Mouse (Mus musculus) cortical plate, adult 2 months (tissue): Measurements from ENCODE around the gene Eya4. TPM values are rescaled to one million over a fixed set of nuclear protein-coding genes. Genes with fewer than 3 reads are reported as not detected.

Source experiments
- H3K27ac ChIP-seq: fragments of 200-500 bp; 2 replicates; pipeline ENCODE4 v1.5.1; 2012; ENCODE audit warnings: low read length, control low read depth, inconsistent platforms; ENCODE audit not compliant: insufficient read depth
- H3K4me1 ChIP-seq: fragments of 200-500 bp; 2 replicates; pipeline ENCODE4 v1.6.1; 2011; ENCODE audit warnings: low read length; ENCODE audit not compliant: control insufficient read depth, insufficient read depth
- H3K4me3 ChIP-seq: fragments of 200-500 bp; 2 replicates; pipeline ENCODE4 v1.5.1; 2011; ENCODE audit warnings: mild to moderate bottlenecking, low read length, control low read depth; ENCODE audit not compliant: insufficient read depth
- CTCF ChIP-seq: fragments of 200-500 bp; IDR thresholded peaks from 2 replicates; pipeline ENCODE4 v1.5.1; 2011; ENCODE audit warnings: mild to moderate bottlenecking, control low read depth, low read length; ENCODE audit not compliant: insufficient read depth; ENCODE audit errors: extremely low read depth
- POLR2A ChIP-seq: fragments of 200-500 bp; IDR thresholded peaks from 2 replicates; pipeline ENCODE4 v1.6.1; 2011; ENCODE audit warnings: mild to moderate bottlenecking, low read length, control low read depth; ENCODE audit not compliant: insufficient read depth; ENCODE audit errors: extremely low read depth
- polyA plus RNA-seq: library from polyadenylated mRNA; depleted of rRNA; stranded (reverse); fragments of >200 nt; gene quantifications from 2 replicates; pipeline ENCODE4 v1.2.3, GENCODE M21; 2012

Eya4 gene
- polyA plus RNA-seq, 1 experiment: 3.0 TPM

DNA sequence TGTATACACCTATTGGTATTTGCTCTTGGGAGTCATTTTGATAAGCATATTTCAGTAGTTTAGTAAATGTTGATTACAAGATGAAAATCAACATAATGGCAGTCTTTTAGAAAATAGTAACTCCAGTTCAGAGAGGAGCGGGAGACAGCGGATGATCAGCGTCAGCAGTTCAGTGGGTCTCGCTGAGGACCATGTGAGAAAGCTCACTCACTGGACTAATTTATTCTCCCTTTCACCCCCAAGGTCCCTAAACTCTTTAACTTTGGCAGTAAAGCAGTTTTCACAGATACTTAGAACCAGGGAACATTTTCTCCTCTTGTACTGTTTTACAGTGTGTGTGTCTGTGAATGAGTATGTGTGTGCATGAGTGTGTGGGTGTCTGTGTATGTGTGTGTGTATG lies 115.2 kb downstream of the Eya4 start:
- TF ChIP-seq POLR2A: no peak
- no peak for TF ChIP-seq CTCF
- H3K4me1 ChIP-seq: no peaks in the 10 kb centered on the region
- no peak overlapping the region for H3K27ac ChIP-seq
- no peak overlapping the region for H3K4me3 ChIP-seq

DNA sequence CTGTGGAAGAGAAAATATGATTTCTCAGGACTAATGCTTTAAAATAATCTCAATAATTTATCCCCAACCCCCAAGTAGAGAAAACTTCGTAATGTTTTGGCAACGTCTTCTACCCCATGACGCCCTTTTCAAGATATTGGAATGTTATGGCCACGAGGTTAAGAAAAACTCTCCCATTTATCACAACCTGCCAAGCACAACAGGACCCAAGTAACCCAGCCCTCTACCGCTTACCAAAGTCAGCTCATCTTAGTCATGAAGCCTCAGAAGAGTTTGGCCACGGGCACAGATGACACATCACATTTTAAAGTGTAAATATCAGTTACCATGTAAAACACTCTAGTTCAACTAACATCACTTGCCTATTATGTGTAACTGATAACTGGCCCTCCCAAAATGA lies 117.2 kb downstream of the Eya4 start:
- Histone ChIP-seq H3K27ac (no peak overlapping the region), H3K4me3 (no peak overlapping the region), H3K4me1 (no peaks in the 10 kb centered on the region)
- TF ChIP-seq CTCF: no peak
- TF ChIP-seq POLR2A: no peak

DNA sequence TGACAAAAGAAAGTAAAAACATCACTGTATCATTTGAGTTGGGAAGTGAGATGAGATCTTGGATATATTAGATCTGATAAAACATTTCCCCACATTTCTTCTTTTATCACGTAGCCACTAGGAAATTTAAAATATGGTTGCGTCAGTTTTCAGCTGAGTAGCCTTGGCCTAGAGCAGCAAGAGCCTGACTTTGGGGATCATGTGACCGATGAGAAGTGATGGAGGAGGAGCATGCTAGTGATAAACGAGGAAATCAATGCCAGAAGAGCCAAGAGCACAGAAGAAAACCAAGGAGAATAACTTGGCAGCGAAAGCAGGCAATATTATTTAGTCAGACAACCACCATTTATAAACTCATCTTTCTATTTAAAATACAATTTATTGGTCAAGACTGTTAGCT lies 119.7 kb downstream of the Eya4 start:
- no peaks in the 10 kb centered on the region for H3K4me1 ChIP-seq
- no peak overlapping the region for H3K4me3 ChIP-seq
- TF ChIP-seq CTCF: no peak
- no peak for TF ChIP-seq POLR2A
- no peak overlapping the region for H3K27ac ChIP-seq

DNA sequence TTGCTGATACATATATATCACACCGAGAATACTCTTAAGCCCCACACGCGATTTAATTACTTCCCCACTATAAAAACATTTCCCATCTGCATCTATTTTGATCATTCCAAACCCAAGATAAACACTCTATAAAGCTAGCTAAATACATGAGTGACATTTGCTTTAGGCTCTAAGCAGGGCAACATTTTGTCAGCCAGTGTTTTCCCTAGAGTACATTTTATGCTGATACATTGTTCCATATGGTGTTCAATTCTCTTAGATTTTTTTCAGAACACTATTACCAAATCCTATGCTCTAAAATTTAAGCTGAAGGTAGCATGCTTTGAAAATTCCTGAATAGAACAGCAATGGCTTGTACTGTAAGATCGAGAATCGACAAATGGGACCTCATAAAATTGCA lies 127.2 kb downstream of the Eya4 start:
- H3K27ac ChIP-seq: no peak overlapping the region
- TF ChIP-seq CTCF: no peak
- no peak for TF ChIP-seq POLR2A
- H3K4me3 ChIP-seq: no peak overlapping the region
- no peaks in the 10 kb centered on the region for H3K4me1 ChIP-seq

DNA sequence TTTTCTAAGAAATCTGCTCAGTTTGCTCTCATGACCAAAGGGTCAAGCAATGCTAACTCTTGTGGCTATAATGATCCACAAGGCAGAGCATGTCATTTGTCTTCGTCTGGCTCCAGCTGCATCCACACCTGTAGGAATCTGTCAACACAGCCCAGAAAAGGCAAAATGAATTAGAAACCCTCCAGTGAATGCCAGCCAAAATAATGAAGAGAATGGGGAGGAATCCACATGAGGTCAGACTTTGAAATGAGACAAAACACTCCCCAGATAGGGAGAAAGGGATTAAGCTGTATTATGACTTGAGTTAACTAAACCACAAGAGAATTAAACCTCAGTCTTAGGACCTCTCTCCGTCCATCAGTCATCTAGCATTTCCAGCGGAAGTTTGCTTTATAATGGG lies 130.2 kb downstream of the Eya4 start:
- Histone ChIP-seq H3K27ac (no peak overlapping the region), H3K4me3 (no peak overlapping the region), H3K4me1 (no peaks in the 10 kb centered on the region)
- TF ChIP-seq POLR2A: no peak
- no peak for TF ChIP-seq CTCF

DNA sequence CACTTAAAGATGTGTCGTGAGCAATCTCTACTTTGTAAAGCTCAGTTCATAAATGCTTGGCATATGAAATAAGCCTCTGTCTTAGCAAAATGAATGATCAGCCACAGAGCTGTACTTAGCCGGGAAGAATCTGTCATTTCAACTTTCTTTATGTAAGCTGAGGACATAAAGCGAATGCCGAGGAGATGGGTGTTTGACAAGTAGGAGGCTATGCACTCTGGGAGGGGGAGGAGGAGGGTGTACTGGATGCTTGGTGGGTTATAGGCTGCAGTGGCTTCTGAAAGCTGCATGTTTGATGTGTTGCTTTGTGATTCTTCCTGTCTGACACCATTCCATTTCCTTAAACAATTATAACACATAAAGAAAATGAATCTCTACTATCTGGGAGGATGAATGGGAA lies 133.8 kb downstream of the Eya4 start:
- Histone ChIP-seq H3K4me3 (no peak overlapping the region), H3K27ac (no peak overlapping the region; the same call in 1 of the 2 replicates), H3K4me1 (no peaks in the 10 kb centered on the region)
- TF ChIP-seq CTCF: no peak
- TF ChIP-seq POLR2A: no peak

DNA sequence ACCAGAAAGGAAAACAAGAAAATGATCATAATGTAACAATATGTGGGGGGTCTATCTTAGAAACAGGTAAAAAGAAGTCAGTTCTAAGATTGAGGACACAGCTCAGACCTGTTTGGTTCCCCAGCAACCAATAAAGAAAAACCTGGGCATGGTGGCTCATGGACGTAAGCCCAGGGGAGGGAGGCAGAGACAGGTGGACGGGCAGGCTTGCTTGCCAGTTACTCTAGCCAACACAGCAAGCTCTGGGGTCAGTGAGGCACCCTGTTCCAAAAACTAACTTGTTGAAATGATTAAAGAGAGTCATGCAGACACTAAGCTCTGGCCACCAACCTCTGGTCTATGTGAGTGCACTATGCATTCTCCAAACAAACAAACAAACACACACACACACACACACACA lies 139.2 kb downstream of the Eya4 start:
- Histone ChIP-seq H3K27ac (no peak overlapping the region), H3K4me1 (no peaks in the 10 kb centered on the region), H3K4me3 (no peak overlapping the region)
- no peak for TF ChIP-seq CTCF
- TF ChIP-seq POLR2A: no peak

DNA sequence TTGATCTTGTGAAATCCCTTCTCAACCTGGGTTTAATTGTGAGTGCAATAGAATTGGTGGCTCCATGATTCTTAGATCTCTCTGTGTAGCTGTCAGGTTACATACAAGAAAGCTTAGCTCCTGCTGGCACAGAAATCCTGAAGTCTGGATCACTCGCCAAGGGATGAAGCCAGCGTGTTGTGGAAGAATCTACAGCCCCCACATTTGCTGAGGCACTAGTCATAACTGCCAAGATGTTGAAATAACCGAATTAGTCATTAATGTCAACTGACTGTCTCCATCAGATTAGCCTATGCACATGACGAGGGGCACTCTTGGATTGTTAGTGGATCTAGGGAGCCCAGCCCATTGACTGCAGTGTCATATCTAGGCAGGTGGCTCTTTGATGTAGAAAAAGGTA lies 146.7 kb downstream of the Eya4 start:
- TF ChIP-seq POLR2A (no peak), CTCF (no peak)
- H3K4me1 ChIP-seq: no peaks in the 10 kb centered on the region
- no peak overlapping the region for H3K4me3 ChIP-seq
- H3K27ac ChIP-seq: no peak overlapping the region

DNA sequence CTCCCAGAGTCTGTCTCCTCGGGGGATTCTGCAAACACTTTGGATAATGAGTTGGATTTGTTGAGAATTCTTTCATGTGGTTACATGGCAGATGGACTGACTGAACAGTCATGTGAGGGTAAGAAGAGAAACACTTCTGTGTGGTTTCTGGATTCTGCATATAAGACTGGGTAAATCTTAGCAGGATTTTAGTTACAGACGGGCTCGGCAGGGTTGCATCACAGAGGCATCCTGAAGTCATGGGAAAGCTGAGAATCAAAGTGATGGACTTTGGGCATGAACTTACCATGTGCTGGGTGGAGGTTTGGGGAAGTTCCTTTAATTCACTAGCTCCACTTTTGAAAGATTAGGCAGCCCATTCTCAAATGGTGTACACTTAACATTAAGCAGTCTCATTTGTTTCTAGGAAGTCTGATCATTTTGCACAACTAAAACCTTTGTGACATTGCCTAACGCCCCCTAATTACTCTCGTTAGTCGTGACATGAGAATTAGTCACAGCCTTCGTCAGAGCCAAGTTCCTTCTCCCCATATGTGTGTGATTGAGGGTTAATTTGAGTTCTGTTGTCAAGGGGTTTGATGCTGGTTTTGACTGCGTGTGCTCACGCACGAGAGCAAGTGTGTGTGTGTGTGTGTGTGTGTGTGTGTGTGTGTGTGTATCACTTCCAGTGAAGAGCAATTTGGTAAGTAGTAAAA lies 147.3 kb downstream of the Eya4 start:
- TF ChIP-seq CTCF (no peak), POLR2A (no peak)
- no peak overlapping the region for H3K27ac ChIP-seq
- no peaks in the 10 kb centered on the region for H3K4me1 ChIP-seq
- no peak overlapping the region for H3K4me3 ChIP-seq

DNA sequence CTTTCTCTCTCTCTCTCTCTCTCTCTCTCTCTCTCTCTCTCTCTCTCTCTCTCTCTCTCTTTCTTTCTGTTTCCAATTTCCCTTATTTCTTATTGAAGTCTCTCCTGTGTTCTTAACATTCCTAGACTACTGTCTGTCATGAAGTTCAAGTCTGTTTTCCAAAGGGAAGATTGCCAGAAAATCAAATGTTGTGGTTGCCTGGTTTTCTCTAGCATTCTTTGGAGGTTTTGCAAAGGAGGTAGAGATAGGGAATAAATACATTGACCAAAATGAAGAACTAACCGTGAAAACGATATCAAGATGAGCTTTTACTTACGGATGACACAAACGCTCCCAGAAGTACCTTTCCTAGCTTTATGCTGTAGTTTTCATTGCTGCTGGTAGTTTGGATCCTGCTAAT lies 148.0 kb downstream of the Eya4 start:
- H3K4me3 ChIP-seq: no peak overlapping the region
- H3K27ac ChIP-seq: no peak overlapping the region
- no peak for TF ChIP-seq POLR2A
- TF ChIP-seq CTCF: no peak
- H3K4me1 ChIP-seq: no peaks in the 10 kb centered on the region

DNA sequence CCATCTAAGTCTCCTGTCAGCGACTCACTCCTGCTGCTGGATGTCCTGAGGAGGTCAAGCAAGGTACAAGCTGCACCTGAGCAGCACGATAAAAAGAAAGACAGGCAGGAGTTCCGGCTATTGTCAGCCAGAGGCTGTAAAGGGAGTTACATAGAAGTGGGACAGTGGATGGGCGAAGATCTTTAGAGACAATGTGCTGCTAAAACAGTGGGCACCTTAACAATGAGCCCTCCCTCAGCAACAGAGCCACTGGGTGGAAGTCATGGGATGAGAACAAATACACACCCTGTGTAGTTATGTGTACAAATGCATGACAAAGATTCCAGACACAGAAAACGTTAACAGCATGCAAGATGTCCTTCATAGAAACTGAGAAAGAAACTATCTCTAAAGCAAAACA lies 152.3 kb downstream of the Eya4 start:
- no peak for TF ChIP-seq CTCF
- TF ChIP-seq POLR2A: no peak
- H3K4me1 ChIP-seq: no peaks in the 10 kb centered on the region
- H3K4me3 ChIP-seq: no peak overlapping the region
- no peak overlapping the region for H3K27ac ChIP-seq
